Mouse (Mus musculus) adrenal gland, adult 2 months (tissue): ENCODE measurements around the gene Adamts5. TPM values are rescaled to one million over a fixed set of nuclear protein-coding genes. Genes with fewer than 3 reads are reported as not detected.

Source experiments
- DNase-seq: peaks from one replicate; pipeline ENCODE4 v3.0.0; 2021
- long read RNA-seq: library from polyadenylated mRNA; stranded (forward); transcript quantifications from one replicate; pipeline ENCODE4 v2.0.0, GENCODE M21; 2021
- polyA plus RNA-seq: library from polyadenylated mRNA; depleted of rRNA; stranded (reverse); fragments of >200 nt; gene quantifications from 2 replicates; pipeline ENCODE4 v1.2.3, GENCODE M21; 2012; rRNA removed
- total RNA-seq, 2 experiments: library from RNA; stranded (reverse); gene quantifications; 2 replicates each; pipeline ENCODE4 v1.2.3; 2021

Gene Adamts5
- total RNA-seq (1 to 10 TPM; 7.3 to 8.5 TPM), polyA plus RNA-seq (2.8 and 3.0 TPM in 2 replicates)
- long read RNA-seq, full-length matches to known transcripts, result 4 of 5 reads
- long read RNA-seq, partial matches to known transcripts, result 0 of 5 reads
- long read RNA-seq, other reads (novel, unspliced or antisense), result 1 of 5 reads

- peak; percentile 69 for DNase-seq
Measured at GRCm38 (mm10) chr16:85901581-85901910, at the start of gene Adamts5. Gene Adamts5 (minus strand): TSS chr16:85901828.

GRCm38 (mm10) chr16:85950356-85950755 lies 48.7 kb upstream of the Adamts5 start:
- no peak for DNase-seq

- no peak for DNase-seq
Measured at GRCm38 (mm10) chr16:85926004-85926403, 24.4 kb upstream of the Adamts5 start.

- no peak for DNase-seq
Measured at GRCm38 (mm10) chr16:85922454-85922853, 20.8 kb upstream of the Adamts5 start.

- DNase-seq, result no peak
Measured at GRCm38 (mm10) chr16:85920122-85920521, 18.5 kb upstream of the Adamts5 start.

GRCm38 (mm10) chr16:85900702-85901580 lies 687 bp downstream of the Adamts5 start:
- peak; percentile 81 for DNase-seq

- DNase-seq, result peak; percentile 58
Measured at GRCm38 (mm10) chr16:85899790-85900587, 1.6 kb downstream of the Adamts5 start.

- DNase-seq, result peak; percentile 30
Measured at GRCm38 (mm10) chr16:85899301-85899721, 2.3 kb downstream of the Adamts5 start.

- no peak for DNase-seq
Measured at GRCm38 (mm10) chr16:85898816-85899215, 2.8 kb downstream of the Adamts5 start.

- peak; percentile 35 for DNase-seq
Measured at GRCm38 (mm10) chr16:85898391-85898790, 3.2 kb downstream of the Adamts5 start.

GRCm38 (mm10) chr16:85897854-85898253 lies 3.8 kb downstream of the Adamts5 start:
- no peak for DNase-seq

GRCm38 (mm10) chr16:85895948-85896347 lies 5.7 kb downstream of the Adamts5 start:
- DNase-seq, result no peak

GRCm38 (mm10) chr16:85889778-85890177 lies 11.8 kb downstream of the Adamts5 start:
- DNase-seq, result no peak

GRCm38 (mm10) chr16:85887289-85888051 lies 14.2 kb downstream of the Adamts5 start:
- no peak for DNase-seq

- no peak for DNase-seq
Measured at GRCm38 (mm10) chr16:85879075-85879474, 22.6 kb downstream of the Adamts5 start.

GRCm38 (mm10) chr16:85874141-85874540 lies 27.5 kb downstream of the Adamts5 start:
- DNase-seq, result no peak

GRCm38 (mm10) chr16:85871971-85872370 lies 29.7 kb downstream of the Adamts5 start:
- no peak for DNase-seq

- no peak for DNase-seq
Measured at GRCm38 (mm10) chr16:85871248-85871647, 30.4 kb downstream of the Adamts5 start.

GRCm38 (mm10) chr16:85864691-85865389 lies 36.8 kb downstream of the Adamts5 start:
- DNase-seq, result no peak

GRCm38 (mm10) chr16:85854505-85854904 lies 47.1 kb downstream of the Adamts5 start:
- no peak for DNase-seq

- no peak for DNase-seq
Measured at GRCm38 (mm10) chr16:85827066-85827465, 74.6 kb downstream of the Adamts5 start.
